Mouse (Mus musculus) kidney, adult 18-20 months (tissue): ENCODE data around the gene Hebp1.

Source experiments
- DNase-seq: peaks from one replicate; pipeline ENCODE4 v3.0.0; 2021

The Hebp1 gene

GRCm38 (mm10) chr6:135197921-135198532, at the start of gene Hebp1, which contains the start of gene Fam234b:
TSS of gene Hebp1 (minus strand) at chr6:135198022.
TSS of gene Fam234b (plus strand) at chr6:135197977.
- DNase-seq: peak; percentile 86

DNA sequence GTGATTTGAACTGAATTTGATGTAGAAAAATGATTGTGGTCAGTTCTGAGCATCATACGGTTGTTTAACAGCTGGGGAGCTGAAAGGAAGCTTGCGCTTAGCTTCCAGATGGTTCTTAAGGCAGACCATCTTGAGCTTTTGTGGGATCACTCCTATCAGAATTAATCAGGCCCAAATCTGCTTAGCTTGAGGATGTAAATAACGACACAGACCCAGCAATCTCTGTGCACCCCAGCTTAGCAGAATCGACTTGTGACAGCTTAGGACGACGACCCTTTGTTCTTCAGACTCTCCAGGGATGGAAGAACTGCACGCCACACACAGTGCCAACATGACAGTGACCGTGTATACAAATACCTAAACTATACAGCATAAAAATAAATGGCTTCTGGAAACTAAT, 47.8 kb upstream of the Hebp1 start:
- DNase-seq: no peak

DNA sequence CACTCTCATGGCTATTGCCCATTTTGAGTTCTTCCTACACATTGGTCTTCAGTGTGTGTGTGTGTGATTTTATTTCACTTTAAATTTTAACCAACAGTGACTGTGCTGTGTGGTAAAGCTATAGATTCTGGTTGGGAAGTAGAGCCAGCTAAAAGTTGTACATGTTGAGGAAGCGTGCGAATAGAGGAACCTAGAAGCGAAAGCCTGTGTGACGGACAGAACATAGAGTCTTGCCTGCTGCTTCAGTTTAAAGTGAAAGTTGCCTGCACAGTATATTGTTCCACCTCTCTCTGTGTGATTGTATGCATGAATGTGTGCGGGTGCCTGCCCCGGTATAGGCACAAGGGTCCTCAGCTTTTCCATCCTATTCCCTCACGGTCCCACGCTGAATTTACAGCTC, 42.5 kb upstream of the Hebp1 start:
- no peak for DNase-seq

- no peak for DNase-seq
Observed at GRCm38 (mm10) chr6:135238211-135238610, 40.4 kb upstream of the Hebp1 start.

DNA sequence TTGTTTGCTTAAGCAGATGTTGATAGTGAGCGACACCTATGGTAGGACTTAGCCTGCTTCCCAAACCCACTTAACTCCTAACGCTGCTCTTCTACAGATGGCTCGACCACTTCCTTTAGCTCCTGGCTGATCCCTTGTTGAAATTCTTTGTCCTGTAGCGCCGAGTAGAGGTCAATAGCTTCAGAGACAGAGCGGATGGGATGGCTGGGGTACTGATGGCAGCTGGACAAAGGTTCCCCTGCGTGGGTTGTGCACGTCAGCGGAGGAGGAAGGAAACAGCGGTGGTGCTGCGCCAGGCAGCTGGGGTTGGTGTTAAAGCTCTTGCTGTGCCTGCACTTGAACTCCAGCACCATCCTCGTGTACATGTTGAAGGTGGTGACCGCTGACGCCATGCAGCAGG, 39.5 kb upstream of the Hebp1 start:
- DNase-seq: no peak

DNA sequence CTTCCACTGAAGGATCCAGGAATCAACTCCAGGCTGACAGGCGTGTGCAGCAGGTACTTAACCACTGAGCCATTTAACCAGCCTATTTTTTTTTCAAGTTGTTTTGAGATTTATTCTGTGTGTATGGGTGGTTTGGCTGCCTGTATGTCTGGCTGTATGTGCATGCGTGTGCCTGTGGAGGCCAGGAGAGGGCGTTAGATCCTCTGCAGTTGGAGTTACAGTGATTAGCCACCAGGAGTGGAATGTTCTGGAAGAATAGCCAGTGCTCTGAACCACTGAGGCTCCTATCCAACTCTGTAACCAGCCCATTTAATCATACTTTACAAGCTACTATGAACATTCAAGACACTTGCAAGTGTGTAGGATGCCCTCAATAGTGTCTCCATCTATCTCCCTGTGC, 38.8 kb upstream of the Hebp1 start:
- DNase-seq: no peak

- no peak for DNase-seq
Observed at GRCm38 (mm10) chr6:135235742-135236141, 37.9 kb upstream of the Hebp1 start.

GRCm38 (mm10) chr6:135232443-135233182, 34.8 kb upstream of the Hebp1 start:
- no peak for DNase-seq

DNA sequence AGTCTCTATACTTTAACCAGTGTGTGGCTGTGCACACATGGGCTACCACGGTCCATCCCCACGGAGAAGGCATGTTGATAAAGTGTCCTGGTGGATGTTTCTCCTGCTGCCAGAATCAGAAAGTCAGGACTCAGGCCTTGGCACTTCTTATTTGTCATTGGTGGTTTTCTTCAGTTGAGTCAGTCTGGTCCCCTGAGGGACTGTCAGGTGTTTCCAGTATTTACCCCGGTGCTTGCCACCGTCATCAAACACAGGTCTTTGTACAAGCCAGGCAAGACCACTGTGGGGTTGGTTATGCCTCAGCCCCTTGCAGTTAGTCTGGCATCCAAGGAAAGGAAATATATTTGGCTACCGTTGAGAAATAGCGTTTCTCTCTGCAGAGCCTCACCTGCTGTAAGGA, 32.8 kb upstream of the Hebp1 start:
- no peak for DNase-seq

- no peak for DNase-seq
Observed at GRCm38 (mm10) chr6:135228465-135228941, 30.7 kb upstream of the Hebp1 start.

DNA sequence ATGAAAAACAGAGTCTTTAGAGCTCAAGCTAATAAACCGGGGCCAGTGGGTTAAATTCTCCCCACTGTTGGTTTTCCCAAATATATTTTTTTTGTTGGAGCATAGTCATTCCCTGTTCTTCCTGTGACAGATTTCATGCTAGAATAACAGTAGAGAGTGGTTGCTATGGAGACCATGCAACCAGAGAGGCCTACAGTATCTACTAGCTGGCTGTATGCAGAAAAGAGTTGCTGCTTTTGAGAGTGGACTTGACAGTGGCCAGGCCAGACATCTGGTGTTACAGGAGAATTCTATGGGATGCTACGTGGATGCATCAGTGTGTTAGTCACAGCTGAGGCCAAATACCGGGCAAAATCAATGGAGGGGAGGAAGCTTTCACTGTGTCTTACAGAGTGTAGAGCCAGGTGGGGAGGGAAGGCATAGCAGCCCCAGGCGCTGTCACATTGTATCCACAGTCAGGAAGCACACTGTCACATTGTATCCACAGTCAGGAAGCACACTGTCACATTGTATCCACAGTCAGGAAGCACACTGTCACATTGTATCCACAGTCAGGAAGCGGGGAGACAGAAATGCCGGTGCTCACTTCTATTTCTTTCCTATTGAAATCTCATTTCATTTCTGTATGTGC, 26.1 kb upstream of the Hebp1 start:
- no peak for DNase-seq

GRCm38 (mm10) chr6:135219916-135220315, 22.1 kb upstream of the Hebp1 start:
- DNase-seq: no peak

- DNase-seq: no peak
Observed at GRCm38 (mm10) chr6:135218330-135218729, 20.5 kb upstream of the Hebp1 start.

DNA sequence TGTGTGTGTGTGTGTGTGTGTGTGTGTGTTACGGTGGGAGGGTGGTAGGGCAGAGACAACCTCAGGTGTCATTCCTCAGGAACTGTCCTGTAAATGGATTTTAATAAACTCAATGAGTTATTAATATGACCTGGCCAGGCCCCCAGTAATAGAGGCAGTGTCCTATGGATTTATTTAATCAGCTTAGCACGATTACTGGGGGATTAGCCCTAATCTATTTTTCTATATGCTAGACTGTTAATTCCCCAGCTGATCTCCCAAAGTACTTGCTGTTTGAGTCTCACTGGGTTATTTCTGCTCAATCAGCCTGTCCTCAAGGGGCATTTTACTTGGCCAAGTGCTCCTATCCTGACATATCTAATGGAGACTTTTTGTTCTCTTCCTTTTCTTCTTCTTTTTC, 14.8 kb upstream of the Hebp1 start:
- DNase-seq: no peak

DNA sequence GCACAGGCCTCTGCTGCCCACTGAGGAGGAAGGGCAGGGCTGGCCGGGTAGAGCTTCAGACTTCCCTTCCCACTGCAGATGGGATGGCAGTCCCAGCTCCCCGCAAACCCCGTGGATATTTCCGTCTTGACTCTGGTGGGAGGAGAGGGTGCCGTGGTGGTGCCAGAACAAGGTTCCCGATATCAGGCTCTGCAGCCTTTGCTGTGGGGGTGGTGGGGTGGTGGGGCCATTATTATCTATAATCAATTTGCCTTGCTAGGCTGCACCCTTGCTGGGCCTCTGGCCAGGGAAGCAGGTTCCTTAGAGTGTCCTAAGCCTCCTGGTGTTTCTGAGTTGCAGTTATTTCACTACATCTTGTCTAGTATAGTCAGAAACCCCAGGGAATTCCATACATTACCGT, 13.3 kb upstream of the Hebp1 start:
- DNase-seq: no peak

DNA sequence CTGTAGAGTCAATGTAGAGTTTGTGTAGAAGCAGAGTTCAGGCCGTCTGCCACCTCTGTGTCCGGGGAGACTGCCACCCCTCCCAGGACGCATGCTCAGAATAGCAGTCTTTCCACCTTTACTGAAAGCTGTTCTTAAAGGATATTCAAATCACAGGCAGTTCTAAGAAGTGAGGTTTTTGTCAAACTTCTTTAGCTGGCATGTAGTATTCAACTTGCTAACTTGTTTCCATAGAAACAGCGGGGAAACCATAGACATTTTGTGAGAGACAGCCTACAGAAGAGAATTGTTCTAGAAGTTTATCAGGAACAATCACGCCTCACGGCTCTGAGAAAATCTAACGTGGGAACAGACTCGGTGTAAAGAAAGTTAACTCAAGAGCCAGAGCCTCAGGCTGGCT, 9.1 kb upstream of the Hebp1 start:
- DNase-seq: no peak

DNA sequence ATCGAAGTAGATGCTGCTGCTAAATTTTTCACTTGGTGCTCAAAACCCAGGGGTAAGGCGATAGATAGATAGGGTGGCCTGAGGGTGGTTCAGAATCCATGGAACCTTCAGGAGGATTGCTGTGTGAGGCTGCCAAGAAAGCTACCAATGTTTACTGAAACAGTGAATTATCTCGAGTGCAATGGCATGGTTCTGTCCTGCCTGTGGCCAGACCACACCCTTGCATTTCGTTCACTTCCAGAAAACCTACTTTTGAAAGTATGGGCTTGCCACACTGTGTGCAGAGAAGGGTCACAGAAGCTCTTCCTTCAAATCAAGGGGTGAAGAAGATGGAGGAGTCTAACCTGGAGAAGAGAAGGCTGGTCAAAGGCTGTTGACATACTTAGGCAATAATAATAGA, 8.0 kb upstream of the Hebp1 start:
- no peak for DNase-seq

DNA sequence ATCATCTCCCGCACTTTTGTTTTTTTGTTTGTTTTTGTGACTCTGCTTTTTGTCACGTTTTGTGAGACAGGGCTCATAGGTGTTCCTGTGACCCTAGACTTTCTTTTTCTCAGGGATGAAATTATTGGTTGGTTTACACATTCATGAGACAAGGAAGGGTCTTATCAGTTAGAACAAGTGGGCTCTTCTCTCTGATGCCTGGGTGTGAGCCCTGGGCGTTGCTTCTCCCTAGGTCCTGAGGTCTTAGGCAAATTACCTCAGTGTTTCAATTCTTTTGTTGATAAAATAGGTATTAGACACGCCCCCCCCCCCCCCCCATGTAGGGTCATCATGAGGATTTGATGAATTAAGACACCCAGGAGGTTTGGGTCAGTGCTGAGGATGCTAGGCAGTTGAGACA, 7.0 kb upstream of the Hebp1 start:
- no peak for DNase-seq

DNA sequence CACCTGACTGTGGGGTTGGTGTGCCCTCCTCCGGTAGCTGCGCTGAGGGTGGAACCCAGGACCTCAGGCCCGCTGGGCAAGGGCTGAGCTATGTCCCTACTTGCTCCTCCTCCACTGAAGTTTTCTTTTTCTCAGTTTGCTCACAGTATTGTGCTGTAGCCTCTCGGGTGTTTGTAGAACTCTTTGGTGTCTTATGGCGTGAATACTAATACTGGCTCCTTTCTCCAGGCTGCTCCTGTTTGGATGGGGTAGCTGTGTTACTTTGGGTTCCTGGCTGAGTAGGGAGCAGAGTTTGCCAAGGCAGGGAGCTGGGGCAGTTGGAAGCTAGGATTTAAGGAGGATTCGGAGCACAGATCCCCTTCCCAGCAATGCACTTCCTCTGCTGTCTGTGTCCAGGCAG, 5.9 kb upstream of the Hebp1 start:
- DNase-seq: no peak

DNA sequence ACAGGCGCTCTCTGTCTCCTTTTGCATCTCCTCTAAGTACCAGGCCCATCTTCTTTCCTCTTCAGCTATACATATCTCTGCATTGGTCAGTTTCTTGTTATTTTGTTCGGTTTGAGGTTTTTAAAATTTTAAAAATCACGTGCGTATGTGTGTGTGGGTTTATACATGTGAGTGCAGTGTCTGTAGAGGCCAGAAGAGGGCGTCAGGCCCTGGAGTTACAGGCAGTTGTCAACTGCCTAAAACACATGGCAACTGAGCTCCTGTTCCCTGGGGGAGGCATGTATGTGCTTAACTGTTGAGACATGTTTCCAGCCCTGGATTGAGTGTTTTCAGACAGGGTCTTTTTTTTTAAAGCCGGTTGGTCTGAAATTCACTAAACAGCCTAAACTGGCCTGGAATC, 4.8 kb upstream of the Hebp1 start:
- no peak for DNase-seq

DNA sequence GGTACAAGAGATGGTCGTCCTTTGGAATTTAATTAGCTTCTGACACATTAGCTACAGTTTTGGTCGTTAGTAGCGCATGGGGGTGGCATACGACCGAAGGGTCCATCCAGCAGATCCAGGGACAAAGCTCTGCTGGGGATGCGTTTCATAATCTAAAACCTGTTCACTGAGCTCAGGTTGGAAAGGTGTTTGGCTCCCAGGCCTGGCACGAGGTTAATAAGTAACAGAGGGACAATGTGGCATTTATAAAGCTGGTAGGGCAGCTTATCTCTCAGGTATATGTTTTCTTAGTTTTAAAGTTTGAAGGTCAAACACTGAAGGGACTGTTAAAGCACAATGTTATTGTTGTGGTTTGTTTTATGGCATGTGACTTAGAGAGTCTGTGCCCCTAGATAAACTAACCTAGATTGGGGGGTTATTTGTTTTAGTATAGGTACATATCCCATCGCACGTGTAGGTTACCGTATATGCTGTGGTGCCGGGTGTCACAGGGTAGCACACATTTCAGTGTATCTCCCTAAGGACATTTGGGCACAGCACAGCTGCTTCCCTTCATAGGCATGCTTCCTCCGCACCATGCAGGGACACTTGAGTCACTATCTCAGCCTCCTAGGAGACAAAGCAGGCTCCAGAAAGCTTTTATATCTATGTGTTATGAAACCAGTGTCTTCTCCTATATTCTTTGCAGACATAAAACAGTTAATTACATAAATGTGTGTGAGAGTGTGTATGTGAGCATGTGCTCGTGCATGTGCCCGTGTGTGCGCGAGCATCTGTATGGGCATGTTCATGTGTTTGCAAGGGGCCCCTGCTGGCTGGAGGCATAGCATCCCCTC, 2.5 kb upstream of the Hebp1 start:
- DNase-seq: peak; percentile 46

- DNase-seq: no peak
Observed at GRCm38 (mm10) chr6:135198726-135199125, 904 bp upstream of the Hebp1 start.

- no peak for DNase-seq
Observed at GRCm38 (mm10) chr6:135197446-135197845, 376 bp downstream of the Hebp1 start.
